Mouse (Mus musculus): ENCODE measurements around the gene Ptprq.

Ptprq gene

GRCm38 (mm10) chr10:107492867-107493579 lies 226.8 kb downstream of the Ptprq start:
- no peak for DNase-seq (ENCODE audit: low read depth, low spot score)

DNA sequence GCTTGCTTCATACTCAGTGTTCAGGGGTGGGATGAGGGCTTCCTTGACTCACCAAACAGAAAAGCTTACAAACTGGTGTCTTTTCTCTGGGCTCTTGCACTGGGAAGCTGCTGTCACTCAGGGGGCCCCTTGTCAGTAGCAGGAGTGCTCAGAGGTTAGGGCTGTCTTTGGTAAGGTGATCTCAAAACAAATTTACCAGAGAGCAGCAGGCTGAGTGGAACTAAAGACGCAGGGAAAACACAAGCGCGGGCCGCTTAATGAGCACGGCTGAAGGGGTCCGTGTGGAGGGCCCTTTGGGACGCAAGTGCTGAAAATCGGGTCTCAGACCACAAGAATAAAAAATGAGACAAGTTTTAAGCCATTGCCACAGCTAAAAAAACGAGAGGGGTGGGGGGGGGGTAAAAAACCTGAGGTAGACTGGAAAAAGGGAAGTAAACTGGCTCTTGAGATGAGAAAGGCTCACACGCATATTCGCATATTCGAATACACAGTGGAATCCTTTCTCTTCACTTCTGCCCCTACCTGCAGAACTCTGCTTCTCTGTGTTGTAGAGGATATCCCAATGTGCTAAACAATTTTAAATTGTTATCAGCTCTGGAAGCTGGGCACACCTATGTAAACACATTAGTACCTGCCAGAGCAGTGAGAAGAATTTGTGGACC lies 231.1 kb downstream of the Ptprq start:
- DNase-seq (ENCODE audit: low read depth, low spot score), result no peak

DNA sequence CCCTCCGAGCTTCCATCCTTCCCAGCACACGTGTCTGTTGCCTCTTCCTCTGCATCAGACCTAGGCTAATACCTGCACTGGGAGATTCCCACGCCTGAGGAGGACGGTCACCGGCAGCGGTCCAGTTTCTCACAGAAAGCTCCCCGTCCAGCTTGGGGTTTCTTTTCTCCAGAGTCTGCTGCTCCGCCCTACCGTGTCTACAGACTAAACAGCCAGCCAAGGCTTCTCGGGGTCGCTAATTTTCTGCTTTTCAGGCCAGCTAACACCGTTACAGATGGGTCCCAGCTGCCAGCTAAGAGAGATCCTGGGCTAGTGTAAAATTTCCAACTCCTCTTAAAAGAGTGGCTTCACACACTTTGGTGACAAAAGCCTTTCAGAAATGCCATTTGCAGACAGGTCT lies 233.1 kb downstream of the Ptprq start:
- no peak for DNase-seq (ENCODE audit: low read depth, low spot score)

- DNase-seq (ENCODE audit: low read depth, low spot score), result no peak
Observed at GRCm38 (mm10) chr10:107485870-107486269, 234.0 kb downstream of the Ptprq start, which contains the start of gene Myf5. TSS of gene Myf5 (minus strand) at chr10:107486134.

DNA sequence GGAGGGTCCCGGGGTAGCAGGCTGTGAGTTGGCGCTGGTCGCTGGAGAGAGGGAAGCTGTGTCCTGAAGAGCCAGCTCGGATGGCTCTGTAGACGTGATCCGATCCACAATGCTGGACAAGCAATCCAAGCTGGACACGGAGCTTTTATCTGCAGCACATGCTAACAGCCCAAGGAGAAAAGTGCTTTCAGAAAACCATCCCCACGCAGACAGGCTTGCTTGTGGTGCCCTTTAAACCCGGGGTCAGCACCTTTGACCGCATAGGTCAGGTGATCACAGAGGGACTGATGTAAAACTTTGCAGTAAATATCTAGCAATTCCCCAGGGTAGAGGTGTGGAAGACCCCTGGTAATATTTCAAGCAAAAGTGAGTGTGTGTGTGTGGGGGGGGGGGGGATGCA lies 235.8 kb downstream of the Ptprq start:
- no peak for DNase-seq (ENCODE audit: low read depth, low spot score)

DNA sequence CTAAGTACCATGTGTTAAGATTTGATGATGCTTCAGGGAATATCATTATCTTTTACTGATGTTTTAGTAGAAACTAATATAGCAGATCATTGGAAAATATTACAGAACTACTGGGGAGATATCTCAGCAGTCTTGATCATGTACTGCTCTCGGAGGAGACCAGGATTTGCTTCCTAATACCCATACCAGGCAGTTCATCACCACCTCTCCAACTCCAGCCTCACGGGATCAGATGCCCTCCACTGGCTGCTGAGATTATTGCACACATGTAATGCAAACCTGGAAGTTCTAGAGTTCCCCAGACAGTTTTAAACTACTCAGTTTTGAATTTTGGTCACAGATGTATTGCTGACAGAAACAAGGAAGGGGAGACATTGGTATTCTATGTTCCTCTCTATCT lies 246.4 kb downstream of the Ptprq start:
- DNase-seq (ENCODE audit: low read depth, low spot score), result no peak

DNA sequence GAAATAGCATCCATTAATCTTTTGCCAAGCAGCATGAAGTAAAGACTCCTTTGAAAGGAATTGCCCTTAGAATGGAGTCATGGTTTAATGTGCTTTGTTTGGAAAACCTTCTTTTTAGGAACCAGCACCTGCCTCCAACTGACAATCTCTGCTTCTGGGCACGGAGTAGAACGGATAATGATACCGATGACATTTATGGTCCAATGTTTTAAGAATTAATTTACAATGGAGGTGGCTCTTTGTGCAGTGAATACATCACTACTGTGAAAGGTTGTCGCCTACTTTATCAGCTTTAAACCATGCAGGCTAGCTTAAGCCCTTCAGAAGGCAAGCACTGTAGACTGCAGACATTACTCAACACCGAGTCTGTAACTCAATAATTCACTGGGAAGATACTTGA lies 248.1 kb downstream of the Ptprq start:
- DNase-seq (ENCODE audit: low read depth, low spot score), result no peak

GRCm38 (mm10) chr10:107467819-107468218 lies 252.0 kb downstream of the Ptprq start:
- DNase-seq (ENCODE audit: low read depth, low spot score), result no peak

Data from WW6 (cell line).